Mouse (Mus musculus) erythroid progenitor cell, adult 5-6 weeks (primary cell): ENCODE data around the gene 1700012A03Rik. TPM values are rescaled to one million over a fixed set of nuclear protein-coding genes. Genes with fewer than 3 reads are reported as not detected.

Experiments used
- ATAC-seq: replicated peaks from 2 replicates; pipeline ENCODE4 v1.8.0; 2016; ENCODE audit warnings: moderate number of reproducible peaks, mild to moderate bottlenecking, moderate TSS enrichment, inconsistent platforms; ENCODE audit not compliant: poor library complexity, low FRiP score, severe bottlenecking
- total RNA-seq, 2 experiments: library from RNA; stranded (forward) in 1 of 2; stranded (reverse) in 1 of 2; fragments of 150-400 nt in 1 of 2; fragments of 186-747, 209-891 nt in 1 of 2; gene quantifications; 2 replicates each; pipeline versions ENCODE4 v1.2.3 to v1.2.4; 2015 to 2017; ENCODE audit warnings: low replicate concordance in 2 of 2

The 1700012A03Rik gene
- total RNA-seq (2015; ENCODE audit: low replicate concordance) = not detected in 2 replicates
- total RNA-seq (2017; ENCODE audit: low replicate concordance) = not detected in 2 replicates

GRCm38 (mm10) chr6:32049951-32050345 lies at the start of gene 1700012A03Rik:
Gene 1700012A03Rik, plus strand, starts transcription at chr6:32050246.
- no peak for ATAC-seq

GRCm38 (mm10) chr6:32004228-32004627 lies 45.8 kb upstream of the 1700012A03Rik start:
- ATAC-seq = no peak

- no peak for ATAC-seq
Measured at GRCm38 (mm10) chr6:32005914-32006313, 44.1 kb upstream of the 1700012A03Rik start.

GRCm38 (mm10) chr6:32006382-32006781 lies 43.7 kb upstream of the 1700012A03Rik start:
- no peak for ATAC-seq

GRCm38 (mm10) chr6:32007336-32007735 lies 42.7 kb upstream of the 1700012A03Rik start:
- ATAC-seq = no peak

GRCm38 (mm10) chr6:32016841-32017240 lies 33.2 kb upstream of the 1700012A03Rik start:
- no peak for ATAC-seq

- ATAC-seq = no peak
Measured at GRCm38 (mm10) chr6:32017406-32018104, 32.5 kb upstream of the 1700012A03Rik start.

- ATAC-seq = no peak
Measured at GRCm38 (mm10) chr6:32018105-32018446, 32.0 kb upstream of the 1700012A03Rik start.

- ATAC-seq = no peak
Measured at GRCm38 (mm10) chr6:32021853-32022536, 28.1 kb upstream of the 1700012A03Rik start.

GRCm38 (mm10) chr6:32022537-32022869 lies 27.5 kb upstream of the 1700012A03Rik start:
- no peak for ATAC-seq

- no peak for ATAC-seq
Measured at GRCm38 (mm10) chr6:32028228-32029009, 21.6 kb upstream of the 1700012A03Rik start.

- ATAC-seq = no peak
Measured at GRCm38 (mm10) chr6:32034226-32034625, 15.8 kb upstream of the 1700012A03Rik start.

GRCm38 (mm10) chr6:32045344-32045743 lies 4.7 kb upstream of the 1700012A03Rik start:
- ATAC-seq = no peak

GRCm38 (mm10) chr6:32049256-32049950 lies 643 bp upstream of the 1700012A03Rik start:
- ATAC-seq = no peak

GRCm38 (mm10) chr6:32052135-32052915 lies 2.3 kb downstream of the 1700012A03Rik start:
- no peak for ATAC-seq

- ATAC-seq = no peak
Measured at GRCm38 (mm10) chr6:32056525-32056924, 6.5 kb downstream of the 1700012A03Rik start.

- no peak for ATAC-seq
Measured at GRCm38 (mm10) chr6:32058571-32058970, 8.5 kb downstream of the 1700012A03Rik start.

- no peak for ATAC-seq
Measured at GRCm38 (mm10) chr6:32060641-32061040, 10.6 kb downstream of the 1700012A03Rik start.

GRCm38 (mm10) chr6:32061266-32061665 lies 11.2 kb downstream of the 1700012A03Rik start:
- no peak for ATAC-seq
